Mouse (Mus musculus): ENCODE measurements around the gene Olfr1240. TPM values are rescaled to one million over a fixed set of nuclear protein-coding genes. Genes with fewer than 3 reads are reported as not detected.

Olfr1240 gene
- polyA plus RNA-seq (2015; fragmentation: Nextera tagmentation; extraction: Ambion mirVana) = not detected in 2 replicates

- Histone ChIP-seq H3K4me3 (replicated peaks) (no peak within 1 kb of the TSS), H3K36me3 (no peaks in the 10 kb centered on the region), H3K9me3 (replicated peaks) (no peaks in the 10 kb centered on the region), H3K27me3 (no peaks in the 10 kb centered on the region), H3K4me2 (no peak within 1 kb of the TSS), H3K4me1 (replicated peaks) (no peaks in the 10 kb centered on the region), H3K27ac (no peak within 1 kb of the TSS), H3K9ac (no peak within 1 kb of the TSS)
- DNase-seq = no peak
- WGBS (ENCODE audit: insufficient replicate concordance) = 69% methylated on average over 3 of the region's 3 CpGs
- ATAC-seq (ENCODE audit: low read depth) = no peak
Measured at GRCm38 (mm10) chr2:89442900-89443299, at the start of gene Olfr1240. Gene Olfr1240 (minus strand): TSS chr2:89443000.

GRCm38 (mm10) chr2:89487026-89487425 lies 44.2 kb upstream of the Olfr1240 start, which contains the start of gene Olfr1241:
Gene Olfr1241 (minus strand): TSS chr2:89487126.
- no peak within 1 kb of the TSS for H3K4me3 ChIP-seq (replicated peaks)
- H3K27me3 ChIP-seq = no peaks in the 10 kb centered on the region
- no peaks in the 10 kb centered on the region for H3K36me3 ChIP-seq
- H3K27ac ChIP-seq = no peak within 1 kb of the TSS
- no peak for ATAC-seq (ENCODE audit: low read depth)
- DNase-seq = no peak
- no peaks in the 10 kb centered on the region for H3K4me1 ChIP-seq (replicated peaks)
- no peaks in the 10 kb centered on the region for H3K9me3 ChIP-seq (replicated peaks)
- H3K9ac ChIP-seq = no peak within 1 kb of the TSS
- H3K4me2 ChIP-seq = no peak within 1 kb of the TSS

GRCm38 (mm10) chr2:89420307-89420706 lies 22.5 kb downstream of the Olfr1240 start, which contains the start of gene Olfr1239:
Gene Olfr1239 (minus strand): TSS chr2:89420407.
- 84% methylated on average over 2 of the region's 2 CpGs for WGBS (ENCODE audit: insufficient replicate concordance)
- no peaks in the 10 kb centered on the region for H3K9me3 ChIP-seq (replicated peaks)
- H3K4me3 ChIP-seq (replicated peaks) = no peak within 1 kb of the TSS
- no peak within 1 kb of the TSS for H3K9ac ChIP-seq
- H3K4me1 ChIP-seq (replicated peaks) = no peaks in the 10 kb centered on the region
- no peak within 1 kb of the TSS for H3K4me2 ChIP-seq
- no peaks in the 10 kb centered on the region for H3K36me3 ChIP-seq
- no peak for DNase-seq
- ATAC-seq (ENCODE audit: low read depth) = no peak
- H3K27ac ChIP-seq = no peak within 1 kb of the TSS
- H3K27me3 ChIP-seq = no peaks in the 10 kb centered on the region

- ATAC-seq (ENCODE audit: low read depth) (no peak), DNase-seq (no peak)
Measured at GRCm38 (mm10) chr2:89414557-89414956, 28.2 kb downstream of the Olfr1240 start.

GRCm38 (mm10) chr2:89409576-89409975 lies 33.2 kb downstream of the Olfr1240 start, which contains the start of gene Olfr1238:
Gene Olfr1238 (minus strand): TSS chr2:89409676.
- H3K4me3 ChIP-seq (replicated peaks) = no peak within 1 kb of the TSS
- ATAC-seq (ENCODE audit: low read depth) = no peak
- H3K36me3 ChIP-seq = no peaks in the 10 kb centered on the region
- no peak within 1 kb of the TSS for H3K27ac ChIP-seq
- H3K9ac ChIP-seq = no peak within 1 kb of the TSS
- DNase-seq = no peak
- H3K4me2 ChIP-seq = no peak within 1 kb of the TSS
- no peaks in the 10 kb centered on the region for H3K9me3 ChIP-seq (replicated peaks)
- H3K27me3 ChIP-seq = no peaks in the 10 kb centered on the region
- WGBS (ENCODE audit: insufficient replicate concordance) = 77% methylated on average over 2 of the region's 2 CpGs
- no peaks in the 10 kb centered on the region for H3K4me1 ChIP-seq (replicated peaks)

More at GRCm38 (mm10) chr2:89414557-89414956, 28.2 kb downstream of the Olfr1240 start:
- Histone ChIP-seq H3K4me2 (no peak overlapping the region), H3K27me3 (no peaks in the 10 kb centered on the region), H3K4me1 (replicated peaks) (no peaks in the 10 kb centered on the region), H3K27ac (no peak overlapping the region), H3K4me3 (replicated peaks) (no peak overlapping the region), H3K36me3 (no peaks in the 10 kb centered on the region), H3K9me3 (replicated peaks) (no peaks in the 10 kb centered on the region), H3K9ac (no peak overlapping the region)
- WGBS (ENCODE audit: insufficient replicate concordance) = 80% methylated on average over 1 of the region's 1 CpGs

GRCm38 (mm10) chr2:89400882-89401281 lies 41.9 kb downstream of the Olfr1240 start:
- Histone ChIP-seq H3K27ac (no peak overlapping the region), H3K4me3 (replicated peaks) (no peak overlapping the region), H3K36me3 (no peaks in the 10 kb centered on the region), H3K9me3 (replicated peaks) (no peaks in the 10 kb centered on the region), H3K4me2 (no peak overlapping the region), H3K9ac (no peak overlapping the region), H3K27me3 (no peaks in the 10 kb centered on the region), H3K4me1 (replicated peaks) (no peaks in the 10 kb centered on the region)
- 63% methylated on average over 1 of the region's 1 CpGs for WGBS (ENCODE audit: insufficient replicate concordance)
- DNase-seq (no peak), ATAC-seq (ENCODE audit: low read depth) (no peak)

Other genes with a start within 250 kb of the Olfr1240 start
- gene Olfr1226, start 243.0 kb downstream of the Olfr1240 start, polyA plus RNA-seq (2015; fragmentation: Nextera tagmentation; extraction: Ambion mirVana) = not detected in 2 replicates
- not detected in 2 replicates for gene Olfr1228, start 188.9 kb downstream of the Olfr1240 start, polyA plus RNA-seq (2015; fragmentation: Nextera tagmentation; extraction: Ambion mirVana)
- gene Olfr1229, start 155.0 kb downstream of the Olfr1240 start, polyA plus RNA-seq (2015; fragmentation: Nextera tagmentation; extraction: Ambion mirVana) = not detected in 2 replicates
- gene Olfr1230, start 145.7 kb downstream of the Olfr1240 start, polyA plus RNA-seq (2015; fragmentation: Nextera tagmentation; extraction: Ambion mirVana) = not detected in 2 replicates
- not detected in 2 replicates for gene Olfr1231, start 135.9 kb downstream of the Olfr1240 start, polyA plus RNA-seq (2015; fragmentation: Nextera tagmentation; extraction: Ambion mirVana)
- gene Olfr1232, start 113.3 kb downstream of the Olfr1240 start, polyA plus RNA-seq (2015; fragmentation: Nextera tagmentation; extraction: Ambion mirVana) = not detected in 2 replicates
- not detected in 2 replicates for gene Olfr1233, start 100.6 kb downstream of the Olfr1240 start, polyA plus RNA-seq (2015; fragmentation: Nextera tagmentation; extraction: Ambion mirVana)
- not detected in 2 replicates for gene Olfr1234, start 78.1 kb downstream of the Olfr1240 start, polyA plus RNA-seq (2015; fragmentation: Nextera tagmentation; extraction: Ambion mirVana)
- gene Olfr1238, start 33.3 kb downstream of the Olfr1240 start, polyA plus RNA-seq (2015; fragmentation: Nextera tagmentation; extraction: Ambion mirVana) = not detected in 2 replicates
- gene Olfr1239, start 22.6 kb downstream of the Olfr1240 start, polyA plus RNA-seq (2015; fragmentation: Nextera tagmentation; extraction: Ambion mirVana) = not detected in 2 replicates
- not detected in 2 replicates for gene Olfr1241, start 44.1 kb upstream of the Olfr1240 start, polyA plus RNA-seq (2015; fragmentation: Nextera tagmentation; extraction: Ambion mirVana)
- gene Olfr1242, start 55.3 kb upstream of the Olfr1240 start, polyA plus RNA-seq (2015; fragmentation: Nextera tagmentation; extraction: Ambion mirVana) = not detected in 2 replicates
- gene Olfr1243, start 88.5 kb upstream of the Olfr1240 start, polyA plus RNA-seq (2015; fragmentation: Nextera tagmentation; extraction: Ambion mirVana) = not detected in 2 replicates
- gene Olfr1245, start 135.4 kb upstream of the Olfr1240 start, polyA plus RNA-seq (2015; fragmentation: Nextera tagmentation; extraction: Ambion mirVana) = not detected in 2 replicates
- not detected in 2 replicates for gene Olfr1246, start 150.2 kb upstream of the Olfr1240 start, polyA plus RNA-seq (2015; fragmentation: Nextera tagmentation; extraction: Ambion mirVana)
- gene Olfr1247, start 171.1 kb upstream of the Olfr1240 start, polyA plus RNA-seq (2015; fragmentation: Nextera tagmentation; extraction: Ambion mirVana) = not detected in 2 replicates
- gene Olfr1248, start 175.2 kb upstream of the Olfr1240 start, polyA plus RNA-seq (2015; fragmentation: Nextera tagmentation; extraction: Ambion mirVana) = not detected in 2 replicates
- gene Olfr1249, start 192.0 kb upstream of the Olfr1240 start, polyA plus RNA-seq (2015; fragmentation: Nextera tagmentation; extraction: Ambion mirVana) = not detected in 2 replicates
- not detected in 2 replicates for gene Olfr1250, start 218.5 kb upstream of the Olfr1240 start, polyA plus RNA-seq (2015; fragmentation: Nextera tagmentation; extraction: Ambion mirVana)
- gene Olfr1251, start 228.9 kb upstream of the Olfr1240 start, polyA plus RNA-seq (2015; fragmentation: Nextera tagmentation; extraction: Ambion mirVana) = not detected in 2 replicates